11 mouse cellular contexts compared by ENCODE assay signal in the genomic region with DNA sequence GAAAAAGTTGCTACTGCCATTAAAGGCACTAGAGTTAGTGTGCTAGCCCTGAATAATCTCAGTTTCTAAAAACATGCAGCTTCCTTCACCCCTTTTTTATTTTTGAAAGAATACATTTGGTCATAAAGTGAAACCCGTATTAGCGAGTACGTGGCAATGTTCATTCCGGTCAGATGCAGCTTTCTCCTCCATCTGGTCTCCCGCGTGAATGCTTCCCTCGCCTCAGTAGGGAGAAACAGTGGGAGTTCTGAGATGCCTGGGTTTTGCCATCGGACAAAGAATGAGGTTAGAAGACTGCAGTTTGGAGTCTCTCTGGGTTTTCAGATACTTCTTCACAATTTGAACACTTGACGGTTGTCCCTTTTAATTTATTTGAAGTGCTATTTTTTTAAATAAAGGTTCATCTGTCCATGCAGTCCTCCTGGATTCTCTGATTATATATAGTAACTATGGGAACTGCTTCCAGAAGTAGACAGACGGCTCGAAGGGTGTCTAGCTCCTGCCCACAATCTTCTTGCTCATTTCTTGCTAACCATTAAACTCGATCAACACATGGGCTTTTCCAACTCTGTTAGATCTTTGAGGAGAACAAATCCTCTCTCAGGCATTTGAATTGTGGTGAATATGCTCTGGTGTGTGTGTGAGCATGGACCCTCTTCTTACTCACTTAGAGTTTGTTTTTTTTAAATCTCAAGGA. TPM values are rescaled to one million over a fixed set of nuclear protein-coding genes. Genes with fewer than 3 reads are reported as not detected.
A peak's percentile ranks its signal among the peaks of the same experiment; 100 is the strongest.
DNase-seq lines count a peak whose midpoint lies in the region; ATAC-seq and TF ChIP-seq lines count a peak whose summit lies in the region.
"Had no signal": no experiment of that assay in that cellular context is flagged by ENCODE, and none has a peak within 500 bp of the region (broad histone marks: within the 10 kb centered on the region; RNA-seq: fewer than 3 reads in every experiment).

No protein-coding gene starts in this region.

- H3K27ac ChIP-seq in lung, embryonic 14.5 days (ENCODE audit: low read depth) = peak overlapping the region; percentile 72; the same call in 1 of the 2 replicates
- peak overlapping the region; percentile 70; the same call in 1 of the 2 replicates for H3K27ac ChIP-seq in limb, embryonic 10.5 days
- H3K27ac ChIP-seq: forebrain, embryonic 12.5 days; midbrain, embryonic 13.5 days had no signal

- no peak overlapping the region for H3K4me2 ChIP-seq in lung, embryonic 14.5 days
- H3K4me2 ChIP-seq: forebrain, embryonic 12.5 days; midbrain, embryonic 13.5 days had no signal

- H3K9ac ChIP-seq in lung, embryonic 14.5 days = no peak overlapping the region
- H3K9ac ChIP-seq: forebrain, embryonic 12.5 days; midbrain, embryonic 13.5 days had no signal

- no peak overlapping the region for H3K4me3 ChIP-seq in lung, embryonic 14.5 days (ENCODE audit: low read depth, low read length)
- no peak overlapping the region for H3K4me3 ChIP-seq in limb, embryonic 10.5 days
- H3K4me3 ChIP-seq: forebrain, embryonic 12.5 days; midbrain, embryonic 13.5 days had no signal

- peaks cover 57% of the 10 kb centered on the region for H3K36me3 ChIP-seq in lung, embryonic 14.5 days (ENCODE audit: insufficient read depth)
- peaks cover 84% of the 10 kb centered on the region for H3K36me3 ChIP-seq in limb, embryonic 10.5 days

- intact Hi-C loops in heart, postnatal 14 days (cut with DNase I) = no loop called here

- no peaks in the 10 kb centered on the region for H3K9me3 ChIP-seq in lung, embryonic 14.5 days (ENCODE audit: low read depth, low read length)
- no peaks in the 10 kb centered on the region for H3K9me3 ChIP-seq in limb, embryonic 10.5 days (replicated peaks)
- H3K9me3 ChIP-seq: forebrain, embryonic 12.5 days; midbrain, embryonic 13.5 days had no signal

- peak; percentile 75 for DNase-seq in heart, adult 11 months
- DNase-seq in heart, postnatal 14 days = no peak
- DNase-seq in lung, embryonic 14.5 days = no peak
- DNase-seq in lung, postnatal 36 days = no peak
- peak; percentile 39 to 51 for DNase-seq in cerebellum, postnatal 25 days
- DNase-seq in limb, embryonic 10.5 days (ENCODE audit: low spot score) = no peak
- DNase-seq in layer of hippocampus, adult 9-11 months = no peak

- no peak for TF ChIP-seq CTCF in lung, embryonic 14.5 days (IDR thresholded peaks at IDR 0.05; ENCODE audit: low read depth)

- 76% methylated on average over 12 of the region's 12 CpGs for WGBS in lung, embryonic 14.5 days
- 69% methylated on average over 12 of the region's 12 CpGs for WGBS in limb, embryonic 10.5 days

- peaks cover 5% of the 10 kb centered on the region; the same call in 1 of the 2 replicates for H3K4me1 ChIP-seq in lung, embryonic 14.5 days (ENCODE audit: insufficient read depth)
- H3K4me1 ChIP-seq in limb, embryonic 10.5 days = peaks cover 49% of the 10 kb centered on the region
- H3K4me1 ChIP-seq: forebrain, embryonic 12.5 days; midbrain, embryonic 13.5 days had no signal

- ATAC-seq in lung, embryonic 14.5 days (ENCODE audit: insufficient read depth) = no peak
- ATAC-seq in activated CD4-positive, CD25-positive, alpha-beta regulatory T cell, adult 4 months = no peak
- ATAC-seq: hindbrain, embryonic 16.5 days; midbrain, embryonic 13.5 days had no signal

- no peaks in the 10 kb centered on the region for H3K27me3 ChIP-seq in lung, embryonic 14.5 days (ENCODE audit: insufficient read depth, low read length)
- H3K27me3 ChIP-seq in limb, embryonic 10.5 days (ENCODE audit: low read depth, poor library complexity, severe bottlenecking) = no peaks in the 10 kb centered on the region
- H3K27me3 ChIP-seq: forebrain, embryonic 12.5 days; midbrain, embryonic 13.5 days had no signal

RNA-seq across cellular contexts. Expression of a gene that starts 10.5 kb away (rescaled TPM):
- 10 to 100 TPM; 27.0 to 28.5 TPM for total RNA-seq in heart, postnatal 14 days (2021)
- 16.6 and 20.0 TPM in 2 replicates for polyA plus RNA-seq in lung, embryonic 14.5 days (2014; fragmentation: Nextera tagmentation; extraction: Ambion mirVana)
- 27.6 and 31.6 TPM in 2 replicates for polyA plus RNA-seq in limb, embryonic 10.5 days (2016; fragmentation: Nextera tagmentation; extraction: Ambion mirVana)
- polyA plus RNA-seq in activated CD4-positive, CD25-positive, alpha-beta regulatory T cell, adult 4 months (2017; shearing (Covaris generic)) = not detected

Comparison
In these comparisons a context has a peak if more than half of its experiments do, and no peak if none do; other contexts are left out.
1. DNase-seq: peak in heart, adult 11 months (single experiment) and cerebellum, postnatal 25 days (2 of 2); none in heart, postnatal 14 days (0 of 2), lung, embryonic 14.5 days (single experiment), lung, postnatal 36 days (single experiment), limb, embryonic 10.5 days (single experiment) and layer of hippocampus, adult 9-11 months (single experiment).
2. RNA of a gene that starts 10.5 kb away (polyA plus RNA-seq): 27.6 to 31.6 TPM in limb, embryonic 10.5 days and 16.6 to 20.0 TPM in lung, embryonic 14.5 days; not detected in activated CD4-positive, CD25-positive, alpha-beta regulatory T cell, adult 4 months; every median in the first group is over 10 times any median in the second.